Mouse (Mus musculus): ENCODE results near the gene Gm10096. TPM values are rescaled to one million over a fixed set of nuclear protein-coding genes. Genes with fewer than 3 reads are reported as not detected.
"Not testable (repeated sequence)": the region's sequence is repeated elsewhere in the genome, so short reads cannot be mapped to it uniquely, and the experiment has no call there.

Gene Gm10096
- total RNA-seq (2015; ENCODE audit: low replicate concordance): not detected in 2 replicates
- not detected in 2 replicates for total RNA-seq (2017; ENCODE audit: low replicate concordance)

- not testable (repeated sequence) for ATAC-seq (replicated peaks; ENCODE audit: low FRiP score, poor library complexity, severe bottlenecking)
Measured at GRCm38 (mm10) chrX:28954602-28955001, at the start of gene Gm10096. Gene Gm10096, minus strand, starts transcription at chrX:28954702.
